Mouse (Mus musculus) heart, adult 2 months (tissue): ENCODE data around the gene Togaram2. TPM values are rescaled to one million over a fixed set of nuclear protein-coding genes. Genes with fewer than 3 reads are reported as not detected.

Experiments used
- DNase-seq, 2 experiments: peaks; one replicate each; pipeline ENCODE4 v3.0.0; 2021
- H3K27ac ChIP-seq: fragments of 200-600 bp; 2 replicates; pipeline ENCODE4 v1.8.1; 2022
- H3K27me3 ChIP-seq: fragments of 200-500 bp; 2 replicates; pipeline ENCODE4 v1.6.1; 2012; ENCODE audit warnings: mild to moderate bottlenecking, low read length, inconsistent platforms, mixed read lengths; ENCODE audit not compliant: control insufficient read depth, insufficient read depth
- H3K36me3 ChIP-seq: fragments of 200-500 bp; 2 replicates; pipeline ENCODE4 v1.6.1; 2012; ENCODE audit warnings: low read length, inconsistent platforms; ENCODE audit not compliant: control insufficient read depth, insufficient read depth
- H3K4me1 ChIP-seq: fragments of 200-500 bp; 2 replicates; pipeline ENCODE4 v1.6.1; 2011; ENCODE audit warnings: low read length; ENCODE audit not compliant: control insufficient read depth, insufficient read depth
- H3K4me3 ChIP-seq: fragments of 200-600 bp; 2 replicates; pipeline ENCODE4 v1.8.1; 2022
- H3K79me2 ChIP-seq: fragments of 200-500 bp; replicated peaks from 2 replicates; pipeline ENCODE4 v1.6.1; 2012; ENCODE audit warnings: mild to moderate bottlenecking, inconsistent platforms, low read length, moderate library complexity, mixed read lengths; ENCODE audit not compliant: control insufficient read depth, insufficient read depth
- H3K9ac ChIP-seq: fragments of 200-500 bp; 2 replicates; pipeline ENCODE4 v1.6.1; 2012; ENCODE audit warnings: low read depth, mild to moderate bottlenecking, control low read depth, inconsistent platforms, low read length, mixed read lengths
- CTCF ChIP-seq: fragments of 200-600 bp; IDR thresholded peaks from 2 replicates; pipeline ENCODE4 v1.8.1; 2022; ENCODE audit warnings: antibody characterized with exemption, mild to moderate bottlenecking, moderate library complexity
- EP300 ChIP-seq: fragments of 200-500 bp; IDR thresholded peaks from 2 replicates; pipeline ENCODE4 v1.6.1; 2011; ENCODE audit warnings: low read depth, low read length, control low read depth; ENCODE audit not compliant: insufficient read depth
- POLR2A ChIP-seq: fragments of 200-500 bp; IDR thresholded peaks from 2 replicates; pipeline ENCODE4 v1.6.1; 2011; ENCODE audit warnings: mild to moderate bottlenecking, low read depth, low read length, control low read depth; ENCODE audit not compliant: insufficient read depth
- WGBS: fragments of 180-500 bp; shearing (Covaris S2); methylation state at CpG from one replicate; pipeline ENCODE4 v1.1.7; 2018; 5-methylcytosine and 5-hydroxymethylcytosine counted together
- intact Hi-C: fragments of 180-260 bp; cut with DNase I; formaldehyde crosslinking; loops from one replicate; pipeline ENCODE4 v1.15.1; 2025
- polyA plus RNA-seq: library from polyadenylated mRNA; depleted of rRNA; stranded (reverse); fragments of >200 nt; gene quantifications from 2 replicates; pipeline ENCODE4 v1.2.3, GENCODE M21; 2012
- total RNA-seq, 2 experiments: library from RNA; stranded (reverse); gene quantifications; 2 replicates each; pipeline ENCODE4 v1.2.3; 2021

The Togaram2 gene
- total and polyA plus RNA-seq, 3 experiments, result 5.4 to 5.9 (median 5.5) TPM

GRCm38 (mm10) chr17:71671840-71672546 is 1.1 kb upstream of the Togaram2 start:
- Histone ChIP-seq H3K36me3 (no peaks in the 10 kb centered on the region), H3K4me3 (no peak overlapping the region), H3K9ac (no peak overlapping the region), H3K4me1 (no peaks in the 10 kb centered on the region), H3K27ac (no peak overlapping the region), H3K79me2 (no peaks in the 10 kb centered on the region), H3K27me3 (no peaks in the 10 kb centered on the region)
- peak; percentile 23 to 42 for DNase-seq
- no peak for TF ChIP-seq EP300
- peak; percentile 70 for TF ChIP-seq CTCF
- intact Hi-C loops, result no loop called here
- 52% methylated on average over 17 of the region's 17 CpGs for WGBS

GRCm38 (mm10) chr17:71673936-71674335 is 875 bp downstream of the Togaram2 start:
- no peaks in the 10 kb centered on the region for H3K4me1 ChIP-seq
- DNase-seq, result no peak
- no peak for TF ChIP-seq EP300
- no peak for TF ChIP-seq POLR2A
- no peak for TF ChIP-seq CTCF
- no peak overlapping the region for H3K27ac ChIP-seq
- intact Hi-C loops, result no loop called here
- no peaks in the 10 kb centered on the region for H3K79me2 ChIP-seq
- 60% methylated on average over 9 of the region's 9 CpGs for WGBS
- H3K36me3 ChIP-seq, result no peaks in the 10 kb centered on the region
- no peak overlapping the region for H3K9ac ChIP-seq
- no peaks in the 10 kb centered on the region for H3K27me3 ChIP-seq
- no peak overlapping the region for H3K4me3 ChIP-seq

- intact Hi-C loops, result no loop called here
- no peaks in the 10 kb centered on the region for H3K36me3 ChIP-seq
- TF ChIP-seq CTCF (no peak), EP300 (no peak), POLR2A (no peak)
- WGBS, result 56% methylated on average over 18 of the region's 18 CpGs
- no peak overlapping the region for H3K4me3 ChIP-seq
- H3K4me1 ChIP-seq, result no peaks in the 10 kb centered on the region
- no peaks in the 10 kb centered on the region for H3K27me3 ChIP-seq
- H3K9ac ChIP-seq, result no peak overlapping the region
- DNase-seq, result peak; percentile 51 to 65
- H3K27ac ChIP-seq, result no peak overlapping the region
- H3K79me2 ChIP-seq, result no peaks in the 10 kb centered on the region
Measured at GRCm38 (mm10) chr17:71674886-71675285, 1.8 kb downstream of the Togaram2 start.

- 86% methylated on average over 14 of the region's 14 CpGs for whole genome bisulfite sequencing
- no peak overlapping the region for H3K9ac ChIP-seq
- H3K27ac ChIP-seq, result no peak overlapping the region
- no peak for TF ChIP-seq EP300
- TF ChIP-seq POLR2A, result no peak
- TF ChIP-seq CTCF, result no peak
- H3K4me3 ChIP-seq, result no peak overlapping the region
- no peaks in the 10 kb centered on the region for H3K4me1 ChIP-seq
- intact Hi-C loops, result no loop called here
- H3K79me2 ChIP-seq, result no peaks in the 10 kb centered on the region
- H3K36me3 ChIP-seq, result no peaks in the 10 kb centered on the region
- DNase-seq, result no peak
- H3K27me3 ChIP-seq, result no peaks in the 10 kb centered on the region
Measured at GRCm38 (mm10) chr17:71681666-71682065, 8.6 kb downstream of the Togaram2 start.

- TF ChIP-seq POLR2A, result no peak
- no peak for TF ChIP-seq CTCF
- no peak for TF ChIP-seq EP300
- H3K4me1 ChIP-seq, result no peaks in the 10 kb centered on the region
- H3K36me3 ChIP-seq, result no peaks in the 10 kb centered on the region
- WGBS, result 91% methylated on average over 4 of the region's 4 CpGs
- no peaks in the 10 kb centered on the region for H3K79me2 ChIP-seq
- no peak overlapping the region for H3K4me3 ChIP-seq
- intact Hi-C loops, result no loop called here
- no peak overlapping the region for H3K27ac ChIP-seq
- no peak overlapping the region for H3K9ac ChIP-seq
- no peaks in the 10 kb centered on the region for H3K27me3 ChIP-seq
- DNase-seq, result no peak
Measured at GRCm38 (mm10) chr17:71682379-71682778, 9.3 kb downstream of the Togaram2 start.

- H3K27me3 ChIP-seq, result no peaks in the 10 kb centered on the region
- 85% methylated on average over 6 of the region's 6 CpGs for WGBS
- no peaks in the 10 kb centered on the region for H3K79me2 ChIP-seq
- H3K36me3 ChIP-seq, result no peaks in the 10 kb centered on the region
- intact Hi-C loops, result no loop called here
- no peak overlapping the region for H3K27ac ChIP-seq
- no peak for DNase-seq
- no peaks in the 10 kb centered on the region for H3K4me1 ChIP-seq
- no peak overlapping the region for H3K4me3 ChIP-seq
- TF ChIP-seq CTCF (no peak), POLR2A (no peak), EP300 (no peak)
- no peak overlapping the region for H3K9ac ChIP-seq
Measured at GRCm38 (mm10) chr17:71683281-71683680, 10.2 kb downstream of the Togaram2 start.
